Mouse (Mus musculus) kidney, adult 8-10 months (tissue): ENCODE data around the gene Pcyt1a.
A peak's percentile ranks its signal among the peaks of the same experiment; 100 is the strongest.

Experiments
- DNase-seq, 2 experiments: peaks; one replicate each; pipeline ENCODE4 v3.0.0; 2022

Gene Pcyt1a

DNA sequence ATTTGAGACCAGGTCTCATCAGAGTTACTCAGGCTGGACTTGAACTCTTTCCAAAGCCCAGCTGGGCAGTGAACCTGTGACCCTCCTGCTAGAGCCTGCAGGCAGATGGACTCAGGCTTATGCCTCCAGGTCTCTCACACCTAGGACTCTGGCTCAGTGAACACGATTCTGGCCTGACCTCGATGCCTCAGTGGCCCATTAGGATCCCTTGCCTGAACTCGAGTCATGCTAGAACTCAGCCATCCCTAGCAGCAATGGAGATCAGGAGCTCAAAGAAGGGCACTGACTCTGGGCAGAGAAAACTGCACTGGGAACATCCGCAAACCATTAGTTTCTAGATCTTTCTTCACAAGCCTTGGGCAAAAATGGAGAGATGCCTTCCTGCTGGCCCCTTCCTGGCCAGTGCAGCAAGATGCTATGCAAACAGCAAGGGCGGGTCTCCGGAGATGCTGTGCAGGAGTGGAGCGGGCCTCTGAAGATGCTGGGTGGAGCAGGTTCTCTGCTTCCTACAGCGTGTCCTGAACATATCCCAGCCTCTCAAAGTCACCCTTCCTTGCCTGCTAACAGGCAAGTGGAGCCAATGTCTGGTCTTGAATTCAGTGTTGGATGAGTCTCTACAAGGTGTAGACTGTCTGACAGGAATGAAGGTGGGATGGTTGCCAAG is 81.2 kb downstream of the Pcyt1a start:
- DNase-seq: no peak

- no peak for DNase-seq
Measured at GRCm38 (mm10) chr16:32512921-32513320, 82.2 kb downstream of the Pcyt1a start.

DNA sequence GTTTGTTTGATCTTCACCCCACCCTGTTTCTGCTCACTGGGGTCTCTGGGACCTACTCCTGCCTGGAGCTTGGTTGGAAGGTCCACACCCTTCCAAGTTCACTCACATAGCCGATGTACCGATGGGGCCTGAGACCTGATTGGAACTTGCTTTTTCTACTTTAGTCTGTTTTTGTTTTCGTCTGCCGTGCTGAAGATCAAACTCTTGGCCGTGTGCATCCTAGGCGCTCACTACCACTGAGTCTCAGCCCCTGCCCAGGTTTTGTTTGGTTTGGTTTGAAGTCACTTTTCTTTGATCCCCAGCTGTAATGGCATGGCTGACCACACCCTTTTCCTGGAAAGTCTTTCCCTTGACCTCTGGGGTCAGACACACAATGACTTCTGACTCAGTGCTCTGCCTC is 82.7 kb downstream of the Pcyt1a start:
- no peak for DNase-seq

GRCm38 (mm10) chr16:32513948-32514347 is 83.2 kb downstream of the Pcyt1a start:
- no peak for DNase-seq

DNA sequence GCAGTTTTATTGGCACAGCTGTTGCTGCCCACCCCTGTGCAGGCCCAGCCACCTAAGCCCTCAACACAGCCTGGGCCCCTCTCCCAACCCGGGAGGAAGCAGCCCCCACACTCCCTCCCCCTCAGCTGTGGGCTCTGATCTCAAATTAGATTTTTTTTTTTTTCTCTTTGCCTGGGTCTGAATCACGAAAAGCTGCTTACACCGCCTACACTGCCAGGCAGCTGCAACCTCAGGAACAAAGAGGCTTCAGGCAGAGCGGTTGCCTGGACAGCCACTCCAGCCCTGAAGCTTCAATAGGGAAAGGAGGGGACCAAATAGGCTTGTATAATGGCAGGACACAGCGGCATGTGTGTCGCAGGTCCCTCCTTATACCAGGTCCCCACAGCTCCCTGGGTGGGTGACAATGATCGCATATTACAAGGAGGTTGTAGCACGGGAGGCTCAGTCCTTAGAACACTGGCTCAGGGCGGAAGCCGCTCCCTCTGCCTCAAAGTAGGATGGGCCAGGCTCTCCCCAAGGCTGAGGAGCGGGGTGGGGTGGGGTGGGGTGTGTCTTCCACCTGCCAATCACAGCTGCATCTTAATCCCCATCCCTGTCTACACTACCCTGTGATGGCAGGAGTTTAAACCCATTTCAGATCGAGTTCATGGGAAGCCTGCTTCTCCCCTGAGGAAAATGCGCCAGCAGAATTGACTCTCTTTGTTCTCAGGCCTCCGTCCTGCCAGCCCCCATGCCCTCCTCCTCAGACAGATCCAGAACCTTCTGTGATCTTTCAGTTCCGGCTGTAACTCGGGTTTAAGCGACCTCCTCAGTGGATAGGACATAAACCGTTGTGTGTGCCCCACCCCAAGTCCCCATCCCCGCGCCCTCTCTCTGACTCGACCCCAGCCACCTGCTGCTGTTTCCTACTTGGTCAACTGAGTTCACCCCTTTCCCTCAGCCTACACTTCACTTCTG is 85.6 kb downstream of the Pcyt1a start:
- DNase-seq: no peak

GRCm38 (mm10) chr16:32517785-32518481 is 87.2 kb downstream of the Pcyt1a start:
- DNase-seq: no peak

DNA sequence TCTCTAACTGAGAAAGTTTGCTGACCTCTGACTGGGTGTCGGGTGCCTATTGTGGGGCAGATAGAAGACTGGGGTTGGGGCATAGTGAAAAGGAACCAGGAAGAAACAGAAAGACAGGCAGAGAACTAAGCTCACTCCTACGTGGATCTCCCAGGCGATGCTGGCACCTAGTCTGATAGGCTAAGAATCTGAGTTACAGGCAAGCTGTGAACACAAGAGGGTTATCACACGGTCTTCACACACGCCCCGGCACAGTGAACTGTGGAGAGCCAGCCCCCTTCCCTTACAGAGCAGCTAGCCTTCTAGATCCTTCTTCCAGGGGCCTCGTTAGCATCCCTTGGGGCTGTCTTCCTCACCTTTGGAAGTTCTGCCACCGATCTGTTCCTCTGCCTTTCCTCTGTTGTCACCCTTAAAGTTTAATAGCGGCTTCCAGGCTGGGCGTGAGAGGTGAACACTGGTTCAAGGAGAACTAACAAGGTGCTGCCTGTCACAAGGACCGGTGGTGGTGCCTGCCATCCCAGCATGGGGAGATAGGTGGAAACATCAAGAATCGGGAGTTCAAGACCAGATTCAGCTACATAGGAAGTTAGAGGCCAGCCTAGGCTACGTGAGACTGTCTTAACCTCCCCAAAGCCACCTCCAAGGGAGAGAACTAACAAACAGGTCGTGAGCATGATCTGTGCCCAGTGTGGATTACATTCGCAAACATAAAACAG is 89.1 kb downstream of the Pcyt1a start:
- DNase-seq: no peak

DNA sequence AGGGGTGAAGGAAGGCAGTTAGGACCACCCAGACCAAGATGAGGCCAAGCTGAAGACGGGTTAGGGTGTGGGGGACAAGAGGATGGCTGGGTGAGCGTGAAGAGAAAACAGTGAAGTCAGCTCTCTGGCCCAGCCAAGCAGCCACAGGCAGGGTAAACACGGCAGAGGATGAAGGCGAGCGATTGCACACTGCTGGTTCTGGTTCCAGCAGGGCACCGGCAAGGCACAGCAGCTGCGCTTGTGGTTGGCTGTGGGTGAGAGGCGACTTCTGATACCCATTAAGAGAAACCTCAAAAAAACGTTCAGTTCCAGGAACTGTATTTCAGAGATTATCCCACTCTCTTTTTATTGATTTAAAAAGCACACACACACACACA is 89.6 kb downstream of the Pcyt1a start:
- no peak for DNase-seq

DNA sequence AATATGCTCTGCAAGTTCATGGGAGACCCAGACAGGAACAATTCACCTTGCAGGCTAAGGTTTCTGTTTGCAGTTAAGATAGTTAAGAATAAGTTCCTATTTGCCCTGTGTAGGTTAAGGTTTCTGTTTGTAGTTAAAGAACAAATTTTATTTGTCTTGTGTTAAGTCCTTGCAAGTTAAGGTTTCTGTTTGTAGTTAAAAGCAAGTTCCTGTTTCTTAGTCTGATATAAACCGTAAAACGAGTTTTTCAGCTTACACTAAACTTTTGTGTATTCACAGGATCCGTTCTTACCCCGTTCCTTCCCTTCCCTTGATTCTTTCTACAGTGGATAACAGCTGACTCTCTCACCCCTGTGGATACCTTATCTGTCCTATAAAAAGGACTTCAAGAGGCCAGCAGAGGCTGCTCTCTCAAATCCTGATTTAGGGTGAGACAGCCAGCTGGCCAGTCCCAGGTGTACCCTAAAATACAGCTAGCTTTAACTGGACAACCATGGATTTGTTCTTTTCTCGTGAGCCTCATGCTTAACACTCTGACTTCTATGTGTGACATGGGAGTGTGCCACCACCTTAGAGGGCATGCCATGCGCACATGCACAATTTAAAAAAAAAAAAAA is 92.0 kb downstream of the Pcyt1a start:
- no peak for DNase-seq

GRCm38 (mm10) chr16:32523462-32524243 is 92.9 kb downstream of the Pcyt1a start:
- DNase-seq: peak; percentile 49 to 50

DNA sequence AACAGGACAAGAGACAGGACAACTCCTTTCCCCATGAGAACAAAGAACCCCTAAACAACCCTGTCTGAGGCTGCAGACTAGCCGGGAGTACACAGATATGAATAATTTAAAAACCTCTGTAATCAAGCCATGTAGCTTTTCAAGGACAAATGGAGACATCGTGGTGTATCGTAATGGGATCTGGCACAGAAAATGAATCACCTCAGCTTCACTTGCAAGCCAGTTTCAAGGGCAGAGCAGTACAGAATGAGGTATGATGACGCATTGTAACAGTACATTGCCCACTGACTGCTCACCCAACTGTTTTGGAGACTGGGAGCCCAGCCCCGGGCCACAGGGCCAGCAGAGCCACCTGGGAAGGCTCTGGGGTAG is 93.5 kb downstream of the Pcyt1a start:
- DNase-seq: no peak
